Mouse (Mus musculus): ENCODE data around the gene Limk2. TPM values are rescaled to one million over a fixed set of nuclear protein-coding genes. Genes with fewer than 3 reads are reported as not detected.

Gene Limk2
- polyA plus RNA-seq, 1 experiment from 2014 or later, result 82.2 TPM

GRCm38 (mm10) chr11:3318286-3318685 lies 90.7 kb downstream of the Limk2 start:
- WGBS, result 91% methylated on average over 3 of the region's 3 CpGs
- peaks cover 3% of the 10 kb centered on the region; the same call in 1 of the 2 replicates for H3K9me3 ChIP-seq
- no peak overlapping the region for H3K4me3 ChIP-seq
- no peak overlapping the region for H3K27ac ChIP-seq
- peaks cover 43% of the 10 kb centered on the region for H3K36me3 ChIP-seq
- no peaks in the 10 kb centered on the region for H3K4me1 ChIP-seq (replicated peaks)
- no peak for DNase-seq (ENCODE audit: low spot score)
- H3K27me3 ChIP-seq (ENCODE audit: insufficient read depth, poor library complexity, severe bottlenecking), result no peaks in the 10 kb centered on the region

DNA sequence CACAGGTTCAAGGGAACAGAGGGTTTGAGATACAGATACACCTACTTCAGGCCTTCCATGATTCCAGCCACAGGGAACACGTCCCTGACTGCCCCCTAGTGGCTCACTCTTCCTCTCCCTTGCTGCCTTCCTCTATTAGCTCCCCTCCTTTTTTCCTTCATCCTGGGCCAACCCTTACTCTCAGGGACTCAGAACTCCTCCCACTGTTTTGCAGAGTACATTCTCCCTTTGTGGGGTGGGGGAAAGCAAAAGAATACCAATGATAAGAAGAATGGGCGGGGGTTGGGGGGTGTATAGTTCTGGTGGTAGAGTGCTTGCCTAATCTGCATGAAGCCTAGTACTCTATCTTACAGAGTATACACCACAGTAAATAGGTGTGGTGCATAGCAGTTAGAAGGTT lies 94.8 kb downstream of the Limk2 start:
- 29% methylated on average over 2 of the region's 2 CpGs for WGBS
- H3K36me3 ChIP-seq, result peaks cover 69% of the 10 kb centered on the region
- no peaks in the 10 kb centered on the region for H3K27me3 ChIP-seq (ENCODE audit: insufficient read depth, poor library complexity, severe bottlenecking)
- peak; percentile 36 for DNase-seq (ENCODE audit: low spot score)
- no peak overlapping the region for H3K27ac ChIP-seq
- H3K9me3 ChIP-seq, result peaks cover 3% of the 10 kb centered on the region; the same call in 1 of the 2 replicates
- H3K4me1 ChIP-seq (replicated peaks), result no peaks in the 10 kb centered on the region
- H3K4me3 ChIP-seq, result no peak overlapping the region

- no peak overlapping the region for H3K4me3 ChIP-seq
- H3K4me1 ChIP-seq (replicated peaks), result no peaks in the 10 kb centered on the region
- H3K27ac ChIP-seq, result no peak overlapping the region
- WGBS, result 91% methylated on average over 1 of the region's 1 CpGs
- H3K27me3 ChIP-seq (ENCODE audit: insufficient read depth, poor library complexity, severe bottlenecking), result no peaks in the 10 kb centered on the region
- DNase-seq (ENCODE audit: low spot score), result no peak
- H3K36me3 ChIP-seq, result peaks cover 78% of the 10 kb centered on the region
- peaks cover 3% of the 10 kb centered on the region; the same call in 1 of the 2 replicates for H3K9me3 ChIP-seq
These were observed 95.7 kb downstream of the Limk2 start for GRCm38 (mm10) chr11:3313294-3313693.

GRCm38 (mm10) chr11:3311586-3312347 lies 97.2 kb downstream of the Limk2 start:
- Histone ChIP-seq H3K4me3 (no peak overlapping the region), H3K4me1 (replicated peaks) (no peaks in the 10 kb centered on the region), H3K27me3 (ENCODE audit: insufficient read depth, poor library complexity, severe bottlenecking) (no peaks in the 10 kb centered on the region), H3K9me3 (no peaks in the 10 kb centered on the region), H3K27ac (no peak overlapping the region), H3K36me3 (peaks cover 83% of the 10 kb centered on the region)
- 85% methylated on average over 10 of the region's 10 CpGs for WGBS
- no peak for DNase-seq (ENCODE audit: low spot score)

GRCm38 (mm10) chr11:3310789-3311585 lies 98.0 kb downstream of the Limk2 start:
- Histone ChIP-seq H3K4me3 (no peak overlapping the region), H3K27ac (no peak overlapping the region), H3K9me3 (no peaks in the 10 kb centered on the region), H3K27me3 (ENCODE audit: insufficient read depth, poor library complexity, severe bottlenecking) (no peaks in the 10 kb centered on the region), H3K4me1 (replicated peaks) (no peaks in the 10 kb centered on the region), H3K36me3 (peaks cover 86% of the 10 kb centered on the region)
- no peak for DNase-seq (ENCODE audit: low spot score)
- WGBS, result 95% methylated on average over 9 of the region's 10 CpGs

- DNase-seq (ENCODE audit: low spot score), result no peak
- peaks cover 94% of the 10 kb centered on the region for H3K36me3 ChIP-seq
- WGBS, result 92% methylated on average over 4 of the region's 4 CpGs
These were observed 99.1 kb downstream of the Limk2 start for GRCm38 (mm10) chr11:3309884-3310283.

GRCm38 (mm10) chr11:3307875-3308274 lies 101.1 kb downstream of the Limk2 start:
- H3K27me3 ChIP-seq (ENCODE audit: insufficient read depth, poor library complexity, severe bottlenecking), result no peaks in the 10 kb centered on the region
- DNase-seq (ENCODE audit: low spot score), result no peak
- no peaks in the 10 kb centered on the region for H3K4me1 ChIP-seq (replicated peaks)
- no peak overlapping the region for H3K27ac ChIP-seq
- no peak overlapping the region for H3K4me3 ChIP-seq
- H3K36me3 ChIP-seq, result peaks cover 100% of the 10 kb centered on the region
- H3K9me3 ChIP-seq, result no peaks in the 10 kb centered on the region
- WGBS, result 93% methylated on average over 3 of the region's 3 CpGs

More at GRCm38 (mm10) chr11:3309884-3310283, 99.1 kb downstream of the Limk2 start:
- no peaks in the 10 kb centered on the region for H3K9me3 ChIP-seq
- H3K4me1 ChIP-seq (replicated peaks), result no peaks in the 10 kb centered on the region
- no peak overlapping the region for H3K27ac ChIP-seq
- H3K4me3 ChIP-seq, result no peak overlapping the region
- no peaks in the 10 kb centered on the region for H3K27me3 ChIP-seq (ENCODE audit: insufficient read depth, poor library complexity, severe bottlenecking)

GRCm38 (mm10) chr11:3305821-3306220 lies 103.2 kb downstream of the Limk2 start:
- no peak for DNase-seq (ENCODE audit: low spot score)
- no peaks in the 10 kb centered on the region for H3K4me1 ChIP-seq (replicated peaks)
- WGBS, result 94% methylated on average over 4 of the region's 4 CpGs
- no peaks in the 10 kb centered on the region for H3K9me3 ChIP-seq
- H3K36me3 ChIP-seq, result peaks cover 100% of the 10 kb centered on the region
- H3K27ac ChIP-seq, result no peak overlapping the region
- H3K27me3 ChIP-seq (ENCODE audit: insufficient read depth, poor library complexity, severe bottlenecking), result no peaks in the 10 kb centered on the region
- H3K4me3 ChIP-seq, result no peak overlapping the region

- Histone ChIP-seq H3K36me3 (peaks cover 100% of the 10 kb centered on the region), H3K27ac (no peak overlapping the region), H3K9me3 (no peaks in the 10 kb centered on the region), H3K4me3 (no peak overlapping the region), H3K27me3 (ENCODE audit: insufficient read depth, poor library complexity, severe bottlenecking) (no peaks in the 10 kb centered on the region), H3K4me1 (replicated peaks) (no peaks in the 10 kb centered on the region)
- 91% methylated on average over 4 of the region's 4 CpGs for WGBS
- no peak for DNase-seq (ENCODE audit: low spot score)
These were observed 106.2 kb downstream of the Limk2 start for GRCm38 (mm10) chr11:3302792-3303191.

- Histone ChIP-seq H3K36me3 (peaks cover 100% of the 10 kb centered on the region), H3K27ac (no peak overlapping the region), H3K4me1 (replicated peaks) (no peaks in the 10 kb centered on the region), H3K4me3 (no peak overlapping the region), H3K27me3 (ENCODE audit: insufficient read depth, poor library complexity, severe bottlenecking) (no peaks in the 10 kb centered on the region), H3K9me3 (no peaks in the 10 kb centered on the region)
- WGBS, result 94% methylated on average over 4 of the region's 4 CpGs
- no peak for DNase-seq (ENCODE audit: low spot score)
These were observed 106.6 kb downstream of the Limk2 start for GRCm38 (mm10) chr11:3302385-3302784.

DNA sequence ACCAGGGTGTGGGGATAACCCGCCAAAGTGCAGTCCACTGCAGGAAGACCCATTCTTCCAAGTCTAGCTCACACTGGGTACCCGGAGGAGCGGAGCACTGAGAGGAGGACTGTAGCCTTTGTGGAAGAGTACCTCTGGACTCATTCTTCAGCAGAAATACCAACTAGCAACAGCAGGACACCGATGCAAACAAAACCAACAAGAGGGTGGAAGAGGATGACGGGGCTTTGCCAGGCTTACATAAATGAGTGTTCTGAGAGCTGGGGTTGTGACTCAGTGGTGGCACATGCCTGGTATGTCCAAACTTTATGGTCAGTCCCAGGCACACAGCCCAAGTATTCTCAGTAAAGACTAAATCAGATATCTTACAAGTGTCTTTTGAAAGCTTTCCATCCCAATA lies 107.9 kb downstream of the Limk2 start:
- DNase-seq (ENCODE audit: low spot score), result no peak
- Histone ChIP-seq H3K27ac (no peak overlapping the region), H3K36me3 (peaks cover 100% of the 10 kb centered on the region), H3K4me3 (no peak overlapping the region), H3K27me3 (ENCODE audit: insufficient read depth, poor library complexity, severe bottlenecking) (no peaks in the 10 kb centered on the region), H3K4me1 (replicated peaks) (peaks cover 10% of the 10 kb centered on the region), H3K9me3 (no peaks in the 10 kb centered on the region)
- WGBS, result 95% methylated on average over 5 of the region's 5 CpGs

GRCm38 (mm10) chr11:3298813-3299185 lies 110.2 kb downstream of the Limk2 start:
- Histone ChIP-seq H3K36me3 (peaks cover 100% of the 10 kb centered on the region), H3K4me1 (replicated peaks) (peaks cover 33% of the 10 kb centered on the region), H3K4me3 (no peak overlapping the region), H3K9me3 (no peaks in the 10 kb centered on the region), H3K27me3 (ENCODE audit: insufficient read depth, poor library complexity, severe bottlenecking) (no peaks in the 10 kb centered on the region), H3K27ac (no peak overlapping the region)
- DNase-seq (ENCODE audit: low spot score), result no peak
- WGBS, result 94% methylated on average over 14 of the region's 14 CpGs

Measured in hindbrain, embryonic 10.5 days (tissue).